ENCODE assay signal across 22 mouse cellular contexts in genomic region chr17:45543115-45543514, GRCm38 (mm10). TPM values are rescaled to one million over a fixed set of nuclear protein-coding genes. Genes with fewer than 3 reads are reported as not detected.
A peak's percentile ranks its signal among the peaks of the same experiment; 100 is the strongest.
DNase-seq lines count a peak whose midpoint lies in the region; ATAC-seq lines count a peak whose summit lies in the region.
"Had no signal": no experiment of that assay in that cellular context is flagged by ENCODE, and none has a peak within 500 bp of the region (broad histone marks: within the 10 kb centered on the region; RNA-seq: fewer than 3 reads in every experiment).

No protein-coding gene starts in this region.

- H3K9ac ChIP-seq in neural tube, embryonic 12.5 days = no peak overlapping the region
- H3K9ac ChIP-seq: embryonic facial prominence, embryonic 15.5 days; heart, embryonic 13.5 days; hindbrain, embryonic 12.5 days had no signal

- no peak overlapping the region for H3K27ac ChIP-seq in neural tube, embryonic 12.5 days
- H3K27ac ChIP-seq: embryonic facial prominence, embryonic 15.5 days; forebrain, embryonic 10.5 days; gastrocnemius, adult 2 months; heart, embryonic 13.5 days; hindbrain, embryonic 12.5 days had no signal

- peaks cover 28% of the 10 kb centered on the region for H3K4me1 ChIP-seq in neural tube, embryonic 12.5 days

- no peak overlapping the region for H3K4me3 ChIP-seq in neural tube, embryonic 12.5 days
- H3K4me3 ChIP-seq: embryonic facial prominence, embryonic 15.5 days; erythroblast, embryonic 14.5 days; gastrocnemius, adult 2 months; hindbrain, embryonic 12.5 days had no signal

- H3K36me3 ChIP-seq in neural tube, embryonic 12.5 days = peaks cover 19% of the 10 kb centered on the region
- H3K36me3 ChIP-seq: embryonic facial prominence, embryonic 15.5 days; heart, embryonic 13.5 days had no signal

- H3K9me3 ChIP-seq in neural tube, embryonic 12.5 days = no peaks in the 10 kb centered on the region
- H3K9me3 ChIP-seq: embryonic facial prominence, embryonic 15.5 days; forebrain, embryonic 10.5 days; heart, embryonic 13.5 days; hindbrain, embryonic 12.5 days had no signal

- WGBS in neural tube, embryonic 12.5 days = 28% methylated on average over 1 of the region's 1 CpGs

- 0 out of 2 replicates have a peak overlapping the region, but pooled peaks have one; percentile 51 for H3K4me2 ChIP-seq in neural tube, embryonic 12.5 days (replicated peaks)
- H3K4me2 ChIP-seq: embryonic facial prominence, embryonic 15.5 days had no signal

- peaks cover 72% of the 10 kb centered on the region for H3K27me3 ChIP-seq in neural tube, embryonic 12.5 days (replicated peaks)

- DNase-seq in cerebellum, adult 11-12 months = peak; percentile 67
- no peak for DNase-seq in cerebellum, adult 11 months
- DNase-seq in cerebellum, postnatal 10 days = peak; percentile 64 to 71
- no peak for DNase-seq in cerebellum, postnatal 25 days
- DNase-seq in neural tube, embryonic 10.5 days (ENCODE audit: extremely low spot score, low spot score) = no peak
- DNase-seq in kidney, adult 8-10 months = no peak
- DNase-seq: adrenal gland, postnatal 14 days; embryo, embryonic 11 days; gastrocnemius, adult 2 months; gastrocnemius, postnatal 36 days; heart, postnatal 36 days; kidney, adult 11 months had no signal

- ATAC-seq in neural tube, embryonic 12.5 days (ENCODE audit: low FRiP score, low read depth) = no peak
- ATAC-seq: CD4-positive, CD25-positive, alpha-beta regulatory T cell, adult 4 months; forebrain, embryonic 14.5 days; hindbrain, embryonic 16.5 days had no signal

RNA-seq across cellular contexts. Expression of gene Tmem151b, which starts 6.4 kb away (rescaled TPM):
- 10.5 and 13.1 TPM in 2 replicates for polyA plus RNA-seq in neural tube, embryonic 12.5 days (2016; fragmentation: Nextera tagmentation; extraction: Ambion mirVana)
- polyA plus RNA-seq: erythroblast, embryonic 14.5 days had no signal

RNA-seq across cellular contexts. Expression of gene Nfkbie, which starts 12.4 kb away (rescaled TPM):
- polyA plus RNA-seq in neural tube, embryonic 12.5 days (2016; fragmentation: Nextera tagmentation; extraction: Ambion mirVana) = 7.4 and 7.5 TPM in 2 replicates

RNA-seq across cellular contexts. Expression of gene Tcte1, which starts 19.9 kb away (rescaled TPM):
- 1.9 TPM in 2 replicates for polyA plus RNA-seq in neural tube, embryonic 12.5 days (2016; fragmentation: Nextera tagmentation; extraction: Ambion mirVana)
- polyA plus RNA-seq: CD4-positive, CD25-positive, alpha-beta regulatory T cell, adult 4 months; erythroblast, embryonic 14.5 days; heart, postnatal 0 days had no signal

RNA-seq across cellular contexts. Expression of gene Slc35b2, which starts 20.6 kb away (rescaled TPM):
- 87.6 and 90.5 TPM in 2 replicates for polyA plus RNA-seq in neural tube, embryonic 12.5 days (2016; fragmentation: Nextera tagmentation; extraction: Ambion mirVana)

RNA-seq across cellular contexts. Expression of gene Hsp90ab1, which starts 30.0 kb away (rescaled TPM):
- polyA plus RNA-seq in neural tube, embryonic 12.5 days (2016; fragmentation: Nextera tagmentation; extraction: Ambion mirVana) = 1,381 and 1,470 TPM in 2 replicates

Comparison
In these comparisons a context has a peak if more than half of its experiments do, and no peak if none do; other contexts are left out.
1. DNase-seq: peak in cerebellum, adult 11-12 months (single experiment) and cerebellum, postnatal 10 days (2 of 2); none in cerebellum, adult 11 months (single experiment), cerebellum, postnatal 25 days (0 of 2), neural tube, embryonic 10.5 days (single experiment) and kidney, adult 8-10 months (0 of 2).